Mouse (Mus musculus) neural tube, embryonic 11.5 days (tissue): Measurements from ENCODE around the gene Mpp6. TPM values are rescaled to one million over a fixed set of nuclear protein-coding genes. Genes with fewer than 3 reads are reported as not detected.

Experiments
- ATAC-seq: fragments of 200-750 bp; cut with Nextera tagmentation; 2 replicates; pipeline ENCODE4 v1.8.0; 2017; ENCODE audit warnings: moderate number of reproducible peaks, mild to moderate bottlenecking, moderate TSS enrichment, moderate library complexity; ENCODE audit not compliant: insufficient read depth, low FRiP score, low TSS enrichment
- DNase-seq: peaks from one replicate; pipeline ENCODE4 v3.0.0-alpha.2; 2015; ENCODE audit warnings: low spot score
- H3K27ac ChIP-seq: fragments of 300-500 bp; sonication (generic); 2 replicates; pipeline ENCODE4 v1.5.1; 2014; ENCODE audit warnings: low read depth, mild to moderate bottlenecking, low read length
- H3K27me3 ChIP-seq: fragments of 300-500 bp; sonication (generic); 2 replicates; pipeline ENCODE4 v1.6.1; 2014; ENCODE audit warnings: mild to moderate bottlenecking, low read length, mixed read lengths; ENCODE audit not compliant: control insufficient read depth, insufficient read depth
- H3K36me3 ChIP-seq: fragments of 300-500 bp; sonication (generic); 2 replicates; pipeline ENCODE4 v1.6.1; 2014; ENCODE audit warnings: mild to moderate bottlenecking, low read length, moderate library complexity, mixed read lengths; ENCODE audit not compliant: control insufficient read depth, insufficient read depth
- H3K4me1 ChIP-seq: fragments of 300-500 bp; sonication (generic); 2 replicates; pipeline ENCODE4 v1.6.1; 2014; ENCODE audit warnings: low read length, mixed read lengths; ENCODE audit not compliant: control insufficient read depth, insufficient read depth
- H3K4me2 ChIP-seq: fragments of 300-500 bp; sonication (generic); 2 replicates; pipeline ENCODE4 v1.6.1; 2014; ENCODE audit warnings: low read depth, mild to moderate bottlenecking, moderate library complexity
- H3K4me3 ChIP-seq: fragments of 300-500 bp; sonication (generic); 2 replicates; pipeline ENCODE4 v1.5.1; 2014; ENCODE audit warnings: low read depth, low read length
- H3K9ac ChIP-seq: fragments of 300-500 bp; sonication (generic); 2 replicates; pipeline ENCODE4 v1.6.1; 2014; ENCODE audit warnings: mild to moderate bottlenecking, low read length
- H3K9me3 ChIP-seq: fragments of 300-500 bp; sonication (generic); 2 replicates; pipeline ENCODE4 v1.6.1; 2016; ENCODE audit warnings: low read length; ENCODE audit not compliant: control insufficient read depth
- WGBS: fragments of 180-500 bp; shearing (Covaris S2); extraction: QIAGEN DNeasy Blood & Tissue Kit; methylation state at CpG from one replicate; pipeline ENCODE4 v1.1.7; 2014; 5-methylcytosine and 5-hydroxymethylcytosine counted together
- polyA plus RNA-seq: library from polyadenylated mRNA; unstranded; fragments of >200 nt; fragmentation: Nextera tagmentation; extraction: Ambion mirVana; gene quantifications from 2 replicates; pipeline ENCODE4 v1.2.1, GENCODE M21; 2014

The Mpp6 gene
- polyA plus RNA-seq, 1 experiment from 2014 or later, result 73.6 TPM

DNA sequence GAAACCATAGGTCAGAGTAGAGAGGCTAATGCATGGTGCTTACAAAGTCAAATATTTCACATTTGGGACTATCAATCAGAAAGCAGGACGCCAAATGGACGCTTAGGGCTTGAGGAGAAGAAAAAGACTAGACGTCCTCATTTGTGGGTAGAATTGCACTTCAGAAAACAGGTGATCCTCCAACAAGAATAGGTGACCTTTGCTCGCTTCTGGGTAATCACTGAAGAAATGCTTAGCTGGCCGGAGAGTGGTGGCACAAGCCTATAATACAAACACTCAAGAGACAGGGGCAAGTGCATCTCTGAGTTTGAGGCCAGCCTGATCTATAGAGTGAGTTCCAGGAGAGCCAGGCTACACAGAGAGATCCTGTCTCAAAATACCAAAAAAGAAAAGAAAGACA, 83.8 kb downstream of the Mpp6 start:
- no peaks in the 10 kb centered on the region; the same call in 1 of the 2 replicates for H3K36me3 ChIP-seq
- no peaks in the 10 kb centered on the region for H3K4me1 ChIP-seq
- no peak overlapping the region for H3K4me3 ChIP-seq
- H3K9me3 ChIP-seq, result no peaks in the 10 kb centered on the region
- H3K9ac ChIP-seq, result no peak overlapping the region
- H3K27me3 ChIP-seq, result no peaks in the 10 kb centered on the region
- 84% methylated on average over 5 of the region's 5 CpGs for WGBS
- ATAC-seq (no peak), DNase-seq (no peak)
- no peak overlapping the region for H3K4me2 ChIP-seq
- H3K27ac ChIP-seq, result no peak overlapping the region

DNA sequence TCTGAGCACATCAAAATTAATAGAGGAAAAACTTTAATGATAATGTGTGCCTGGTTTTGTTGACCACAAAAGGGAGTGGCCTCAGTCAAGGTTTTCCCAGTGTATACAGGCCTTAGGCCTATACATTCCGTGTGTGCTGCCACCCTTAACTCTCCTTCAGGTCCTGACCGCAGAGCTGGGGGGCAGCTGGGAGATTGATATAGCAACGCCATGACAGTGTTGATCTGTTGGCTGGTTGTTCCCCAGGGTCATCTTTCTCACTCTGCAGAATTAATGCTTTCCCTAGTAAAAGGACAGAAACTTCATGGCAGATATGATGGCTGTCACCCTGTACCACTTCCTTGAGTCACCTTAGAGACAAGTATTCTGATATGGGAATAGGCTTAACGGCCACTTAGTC, 94.3 kb downstream of the Mpp6 start:
- no peak for DNase-seq
- Histone ChIP-seq H3K27ac (no peak overlapping the region), H3K4me2 (no peak overlapping the region), H3K36me3 (no peaks in the 10 kb centered on the region; the same call in 1 of the 2 replicates), H3K4me1 (no peaks in the 10 kb centered on the region), H3K27me3 (no peaks in the 10 kb centered on the region), H3K9ac (no peak overlapping the region), H3K4me3 (no peak overlapping the region), H3K9me3 (no peaks in the 10 kb centered on the region)
- ATAC-seq, result no peak
- 95% methylated on average over 4 of the region's 4 CpGs for WGBS

DNA sequence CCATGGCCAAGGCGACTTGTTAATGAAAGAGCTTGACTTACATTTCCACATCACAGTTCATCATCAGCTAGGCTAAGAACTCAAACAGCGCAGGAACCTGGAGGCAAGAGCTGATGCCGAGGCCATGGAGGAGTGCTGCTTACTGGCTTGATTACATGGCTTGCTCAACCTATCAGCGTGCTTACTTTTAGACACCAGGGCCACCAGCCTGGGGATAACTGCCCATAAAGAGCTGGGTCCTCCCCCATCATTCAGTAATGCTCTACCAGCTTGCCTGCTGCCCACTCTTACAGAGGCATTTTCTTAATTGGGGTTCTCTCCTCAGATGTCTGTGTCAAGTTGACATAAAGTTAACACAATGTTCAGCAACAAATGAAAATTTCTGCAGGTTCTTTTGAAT, 95.1 kb downstream of the Mpp6 start:
- Histone ChIP-seq H3K4me2 (no peak overlapping the region), H3K9ac (no peak overlapping the region), H3K36me3 (no peaks in the 10 kb centered on the region; the same call in 1 of the 2 replicates), H3K4me1 (no peaks in the 10 kb centered on the region), H3K27me3 (no peaks in the 10 kb centered on the region), H3K9me3 (no peaks in the 10 kb centered on the region), H3K27ac (no peak overlapping the region), H3K4me3 (no peak overlapping the region)
- ATAC-seq, result no peak
- 89% methylated on average over 4 of the region's 4 CpGs for WGBS
- DNase-seq, result no peak

DNA sequence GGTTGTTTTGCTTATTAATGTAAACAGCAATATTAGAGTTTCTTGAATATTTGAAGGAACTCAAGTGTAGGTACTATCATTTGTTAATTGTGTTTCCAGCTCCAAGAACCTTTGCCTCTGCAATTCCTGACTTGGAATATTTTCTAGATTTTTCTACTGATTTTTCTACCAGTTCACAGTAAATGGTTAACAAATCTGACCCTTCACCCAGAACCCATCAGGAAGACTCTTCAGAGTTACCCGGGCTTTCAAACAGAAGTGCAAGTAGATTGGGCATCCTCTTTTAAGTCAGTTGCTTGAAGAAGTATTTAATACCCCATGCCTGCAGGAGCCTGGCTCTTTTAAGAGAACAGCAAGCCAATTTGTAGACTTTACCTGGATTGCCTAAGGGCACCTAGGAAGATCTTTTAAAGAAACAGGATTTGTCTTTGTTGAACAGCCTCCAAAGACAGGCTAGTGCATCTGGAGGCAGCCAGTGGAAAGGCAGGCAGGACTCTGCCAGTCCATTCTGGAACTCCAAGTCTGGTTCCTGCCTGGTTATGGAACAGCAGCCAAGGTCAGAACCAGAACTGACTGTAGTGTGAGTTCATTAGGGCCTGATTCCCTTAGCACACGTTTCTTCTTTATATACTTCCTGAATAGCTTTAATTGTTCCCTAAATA, 104.8 kb downstream of the Mpp6 start:
- no peak overlapping the region for H3K9ac ChIP-seq
- ATAC-seq, result no peak
- H3K27ac ChIP-seq, result no peak overlapping the region
- H3K9me3 ChIP-seq, result no peaks in the 10 kb centered on the region
- H3K4me2 ChIP-seq, result no peak overlapping the region
- H3K36me3 ChIP-seq, result no peaks in the 10 kb centered on the region
- WGBS, result 71% methylated on average over 2 of the region's 2 CpGs
- no peaks in the 10 kb centered on the region for H3K27me3 ChIP-seq
- no peaks in the 10 kb centered on the region for H3K4me1 ChIP-seq
- no peak overlapping the region for H3K4me3 ChIP-seq
- no peak for DNase-seq

DNA sequence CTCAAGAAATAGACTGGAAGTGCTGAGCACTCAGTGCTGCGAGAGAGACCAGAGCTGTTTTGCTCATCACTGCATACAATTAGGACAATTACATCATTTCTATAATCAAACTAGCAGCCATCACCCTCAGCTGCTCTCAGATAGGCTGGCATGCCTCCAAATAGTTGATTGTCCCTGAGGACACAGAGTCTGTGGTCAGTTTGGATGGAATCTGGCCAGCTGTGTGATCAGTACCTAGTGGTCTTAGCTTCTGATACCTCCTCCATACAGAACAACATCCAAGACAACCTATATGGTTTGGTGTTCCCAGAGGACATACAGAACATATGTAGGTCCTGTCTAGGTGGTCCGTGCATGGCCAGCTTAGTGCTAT, 105.3 kb downstream of the Mpp6 start:
- H3K4me1 ChIP-seq, result no peaks in the 10 kb centered on the region
- H3K9me3 ChIP-seq, result no peaks in the 10 kb centered on the region
- no peak overlapping the region for H3K9ac ChIP-seq
- H3K27ac ChIP-seq, result no peak overlapping the region
- ATAC-seq (no peak), DNase-seq (no peak)
- no peak overlapping the region for H3K4me2 ChIP-seq
- no peaks in the 10 kb centered on the region for H3K27me3 ChIP-seq
- WGBS, result 91% methylated on average over 2 of the region's 2 CpGs
- no peak overlapping the region for H3K4me3 ChIP-seq
- no peaks in the 10 kb centered on the region for H3K36me3 ChIP-seq

DNA sequence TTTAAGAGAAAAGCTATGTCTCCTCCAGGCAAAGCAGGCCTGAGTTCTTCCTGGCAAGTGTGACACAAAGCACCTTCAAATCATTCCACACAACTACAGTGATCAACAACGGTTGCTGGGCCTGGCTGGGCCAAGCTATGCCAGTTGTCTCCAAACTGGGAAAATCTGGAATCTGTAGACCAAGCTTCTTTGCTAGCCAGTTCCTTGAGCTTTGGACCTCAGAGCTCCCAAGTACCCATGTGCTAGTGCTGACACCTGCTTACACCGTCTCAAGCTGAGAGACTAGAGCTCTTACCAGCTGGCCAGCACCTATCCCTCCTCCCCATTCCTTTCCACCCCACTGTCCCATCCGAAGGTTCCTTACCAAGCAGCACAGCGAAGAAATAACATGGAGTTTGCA, 105.9 kb downstream of the Mpp6 start:
- Histone ChIP-seq H3K9me3 (no peaks in the 10 kb centered on the region), H3K36me3 (no peaks in the 10 kb centered on the region), H3K4me2 (no peak overlapping the region), H3K27ac (no peak overlapping the region), H3K9ac (no peak overlapping the region), H3K4me3 (no peak overlapping the region), H3K27me3 (no peaks in the 10 kb centered on the region), H3K4me1 (no peaks in the 10 kb centered on the region)
- WGBS, result 93% methylated on average over 4 of the region's 4 CpGs
- DNase-seq, result no peak
- no peak for ATAC-seq

DNA sequence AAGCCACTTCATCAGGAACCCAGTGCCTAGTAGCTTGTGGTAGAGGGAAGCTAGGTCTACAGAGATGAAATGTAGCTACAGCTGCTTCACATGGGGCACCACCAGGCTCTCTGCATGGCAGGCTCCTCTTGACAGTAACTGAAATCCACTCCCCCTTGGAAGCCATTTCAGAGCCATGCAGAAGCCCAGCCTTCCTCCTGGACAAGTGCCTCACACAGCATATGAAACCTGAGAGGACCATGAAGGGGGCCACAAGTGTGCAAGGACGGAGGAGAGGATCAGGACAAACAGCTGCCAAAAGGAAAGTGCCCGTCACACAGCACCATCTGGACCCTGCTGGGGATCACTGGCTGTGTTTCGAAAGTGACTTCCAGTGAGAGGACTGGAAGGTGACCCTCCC, 108.6 kb downstream of the Mpp6 start:
- no peak for ATAC-seq
- WGBS, result 71% methylated on average over 3 of the region's 3 CpGs

DNA sequence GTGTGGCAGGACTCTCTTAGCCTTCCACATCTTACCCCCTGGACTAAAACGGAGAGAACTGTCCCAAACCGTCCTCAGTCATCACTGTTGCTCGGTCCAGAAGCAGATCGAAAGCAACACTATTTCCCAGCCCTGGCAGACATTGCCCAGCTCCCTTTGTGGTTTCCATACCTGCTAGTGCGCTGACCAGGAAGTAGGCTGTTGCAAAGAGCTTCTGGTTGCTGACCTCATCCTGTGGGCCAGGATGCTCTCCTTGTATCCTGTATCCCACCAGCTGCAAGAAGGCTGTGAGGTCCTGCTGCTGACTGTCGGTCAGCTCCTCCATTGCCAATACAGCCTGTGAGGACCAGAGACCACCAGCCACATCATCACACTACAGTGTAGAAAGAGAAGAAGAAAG, 109.0 kb downstream of the Mpp6 start:
- ATAC-seq (no peak), DNase-seq (no peak)
- Histone ChIP-seq H3K4me2 (no peak overlapping the region), H3K27ac (no peak overlapping the region), H3K4me3 (no peak overlapping the region), H3K27me3 (no peaks in the 10 kb centered on the region), H3K4me1 (no peaks in the 10 kb centered on the region), H3K36me3 (no peaks in the 10 kb centered on the region), H3K9ac (no peak overlapping the region), H3K9me3 (no peaks in the 10 kb centered on the region)
- 91% methylated on average over 6 of the region's 6 CpGs for WGBS

More for the DNA sequence above, 108.6 kb downstream of the Mpp6 start:
- no peaks in the 10 kb centered on the region for H3K36me3 ChIP-seq
- H3K4me1 ChIP-seq, result no peaks in the 10 kb centered on the region
- H3K4me2 ChIP-seq, result no peak overlapping the region
- H3K9ac ChIP-seq, result no peak overlapping the region
- DNase-seq, result no peak
- no peak overlapping the region for H3K27ac ChIP-seq
- no peak overlapping the region for H3K4me3 ChIP-seq
- H3K9me3 ChIP-seq, result no peaks in the 10 kb centered on the region
- H3K27me3 ChIP-seq, result no peaks in the 10 kb centered on the region

DNA sequence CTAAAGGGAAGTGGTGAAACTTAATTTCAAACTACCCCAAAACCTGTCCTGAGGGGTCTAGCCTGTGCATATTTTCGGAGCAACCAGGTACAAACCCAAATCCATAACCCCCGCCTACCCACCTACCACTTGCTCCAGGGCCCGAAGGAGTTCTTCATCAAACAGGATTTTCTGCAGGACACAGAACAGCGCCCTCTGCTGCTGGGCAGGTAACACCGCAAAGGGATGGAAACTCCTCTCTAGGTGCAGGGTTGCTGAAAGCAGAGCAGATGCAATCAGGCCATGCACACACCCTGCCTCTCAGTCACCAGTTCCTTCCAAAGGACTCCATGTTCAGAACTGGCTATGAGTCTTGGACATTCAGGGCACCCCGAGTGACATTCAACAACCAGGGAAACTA, 110.8 kb downstream of the Mpp6 start:
- no peaks in the 10 kb centered on the region for H3K9me3 ChIP-seq
- WGBS, result 57% methylated on average over 6 of the region's 6 CpGs
- no peak for ATAC-seq
- H3K9ac ChIP-seq, result no peak overlapping the region
- H3K4me3 ChIP-seq, result no peak overlapping the region
- H3K27me3 ChIP-seq, result no peaks in the 10 kb centered on the region
- no peak for DNase-seq
- no peaks in the 10 kb centered on the region for H3K4me1 ChIP-seq
- no peaks in the 10 kb centered on the region for H3K36me3 ChIP-seq
- H3K4me2 ChIP-seq, result no peak overlapping the region
- H3K27ac ChIP-seq, result no peak overlapping the region
